Mouse (Mus musculus) kidney, embryonic 16.5 days (tissue): ENCODE measurements around the gene Cfap69. TPM values are rescaled to one million over a fixed set of nuclear protein-coding genes. Genes with fewer than 3 reads are reported as not detected.

Experiments used
- ATAC-seq: fragments of 200-750 bp; cut with Nextera tagmentation; 2 replicates; pipeline ENCODE4 v1.8.0; 2017; ENCODE audit warnings: moderate TSS enrichment; ENCODE audit not compliant: low FRiP score, low TSS enrichment
- H3K27ac ChIP-seq: fragments of 300-500 bp; sonication (generic); 2 replicates; pipeline ENCODE4 v1.5.1; 2014; ENCODE audit warnings: low read length
- H3K27me3 ChIP-seq: fragments of 300-500 bp; sonication (generic); 2 replicates; pipeline ENCODE4 v1.6.1; 2014; ENCODE audit warnings: low read length, control low read depth, mixed read lengths; ENCODE audit not compliant: insufficient read depth
- H3K36me3 ChIP-seq: fragments of 300-500 bp; sonication (generic); 2 replicates; pipeline ENCODE4 v1.6.1; 2014; ENCODE audit warnings: low read length, control low read depth, mixed read lengths; ENCODE audit not compliant: insufficient read depth
- H3K4me1 ChIP-seq: fragments of 300-500 bp; sonication (generic); 2 replicates; pipeline ENCODE4 v1.6.1; 2014; ENCODE audit warnings: low read length, control low read depth, mixed read lengths; ENCODE audit not compliant: insufficient read depth
- H3K4me2 ChIP-seq: fragments of 300-500 bp; sonication (generic); replicated peaks from 2 replicates; pipeline ENCODE4 v1.6.1; 2014; ENCODE audit warnings: low read depth, low read length
- H3K4me3 ChIP-seq: fragments of 300-500 bp; sonication (generic); 2 replicates; pipeline ENCODE4 v1.5.1; 2014; ENCODE audit warnings: mild to moderate bottlenecking, low read length
- H3K9ac ChIP-seq: fragments of 300-500 bp; sonication (generic); replicated peaks from 2 replicates; pipeline ENCODE4 v1.6.1; 2014; ENCODE audit warnings: low read length
- H3K9me3 ChIP-seq: fragments of 300-500 bp; sonication (generic); 2 replicates; pipeline ENCODE4 v1.6.1; 2016; ENCODE audit warnings: low read length, control low read depth
- WGBS: fragments of 180-500 bp; shearing (Covaris S2); extraction: QIAGEN DNeasy Blood & Tissue Kit; methylation state at CpG from one replicate; pipeline ENCODE4 v1.1.7; 2014; 5-methylcytosine and 5-hydroxymethylcytosine counted together
- polyA plus RNA-seq: library from polyadenylated mRNA; unstranded; fragments of >200 nt; fragmentation: Nextera tagmentation; extraction: Ambion mirVana; gene quantifications from 2 replicates; pipeline ENCODE4 v1.2.1, GENCODE M21; 2015

Gene Cfap69
- polyA plus RNA-seq, 1 experiment from 2014 or later, result 2.8 TPM

DNA sequence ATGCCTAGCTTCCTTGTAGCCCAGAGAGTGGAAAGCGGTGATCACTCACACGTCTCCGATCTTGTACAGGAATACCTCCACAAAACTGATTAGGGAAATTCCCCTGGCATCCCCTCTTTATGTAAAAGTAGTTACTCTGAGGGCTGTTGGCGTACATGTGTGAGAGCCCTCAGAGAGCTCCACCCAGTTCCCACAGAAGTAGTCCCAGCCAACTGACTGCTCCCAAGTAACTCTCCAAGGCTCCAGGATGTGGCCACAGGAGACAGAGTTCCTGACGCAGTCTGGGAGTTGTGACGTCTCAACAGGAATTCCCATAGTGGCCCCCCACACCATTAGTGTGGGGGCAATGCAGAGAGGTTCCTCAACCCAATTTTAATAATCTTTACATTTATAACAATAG, 982 bp downstream of the Cfap69 start:
- 38% methylated on average over 6 of the region's 6 CpGs for WGBS
- Histone ChIP-seq H3K36me3 (no peaks in the 10 kb centered on the region), H3K27me3 (no peaks in the 10 kb centered on the region), H3K4me1 (peaks cover 4% of the 10 kb centered on the region; the same call in 1 of the 2 replicates), H3K9me3 (no peaks in the 10 kb centered on the region), H3K9ac (no peak overlapping the region), H3K27ac (no peak overlapping the region), H3K4me2 (peak overlapping the region; percentile 94), H3K4me3 (peak overlapping the region; percentile 70; the same call in 1 of the 2 replicates)
- peak; percentile 21; the same call in 1 of the 2 replicates for ATAC-seq

DNA sequence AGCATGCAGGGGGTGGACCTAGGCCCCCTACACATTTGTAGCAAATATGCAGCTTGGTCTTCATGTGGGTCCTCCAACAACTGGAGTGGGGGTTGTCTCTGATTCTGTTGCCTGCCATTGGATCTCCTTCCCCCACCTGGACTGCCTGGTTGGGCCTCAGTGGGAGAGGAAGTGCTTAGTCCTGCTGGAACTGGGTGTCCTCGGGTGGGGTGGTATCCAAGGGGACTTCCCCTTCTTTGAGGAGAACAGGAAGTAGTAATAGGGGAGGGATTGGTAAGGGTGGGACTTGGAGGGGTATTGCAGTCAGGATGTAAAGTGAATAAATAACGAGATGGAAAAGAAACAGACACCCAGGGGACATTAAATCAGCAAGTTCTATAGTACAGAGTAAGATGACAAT, 5.4 kb downstream of the Cfap69 start:
- ATAC-seq, result no peak
- no peak overlapping the region for H3K9ac ChIP-seq
- no peak overlapping the region for H3K4me2 ChIP-seq
- H3K9me3 ChIP-seq, result no peaks in the 10 kb centered on the region
- 49% methylated on average over 2 of the region's 2 CpGs for WGBS
- no peaks in the 10 kb centered on the region for H3K36me3 ChIP-seq
- no peak overlapping the region for H3K27ac ChIP-seq
- no peaks in the 10 kb centered on the region for H3K27me3 ChIP-seq
- H3K4me3 ChIP-seq, result no peak overlapping the region
- H3K4me1 ChIP-seq, result no peaks in the 10 kb centered on the region

DNA sequence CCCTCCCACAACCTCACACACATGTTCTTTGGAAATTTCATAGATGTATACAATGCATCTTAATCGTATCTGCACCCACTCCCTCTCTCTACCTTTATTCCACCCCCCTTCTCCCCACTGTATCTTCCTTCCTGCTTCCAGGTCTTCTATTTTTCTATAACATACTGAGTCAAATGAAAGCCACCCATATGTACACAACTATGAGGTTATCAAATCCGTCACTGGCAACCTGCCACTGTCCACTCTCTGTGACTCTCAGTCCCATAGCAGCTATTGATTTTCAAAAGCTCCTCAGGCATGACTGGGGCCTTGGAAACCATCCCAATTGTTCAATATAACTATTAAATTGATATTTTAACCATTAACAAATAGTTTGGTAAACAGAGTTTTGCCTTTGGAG, 6.1 kb downstream of the Cfap69 start:
- H3K4me2 ChIP-seq, result no peak overlapping the region
- WGBS, result 79% methylated on average over 2 of the region's 2 CpGs
- H3K9me3 ChIP-seq, result no peaks in the 10 kb centered on the region
- no peak overlapping the region for H3K9ac ChIP-seq
- H3K27me3 ChIP-seq, result no peaks in the 10 kb centered on the region
- H3K4me3 ChIP-seq, result no peak overlapping the region
- H3K36me3 ChIP-seq, result no peaks in the 10 kb centered on the region
- H3K27ac ChIP-seq, result no peak overlapping the region
- no peak for ATAC-seq
- no peaks in the 10 kb centered on the region for H3K4me1 ChIP-seq

DNA sequence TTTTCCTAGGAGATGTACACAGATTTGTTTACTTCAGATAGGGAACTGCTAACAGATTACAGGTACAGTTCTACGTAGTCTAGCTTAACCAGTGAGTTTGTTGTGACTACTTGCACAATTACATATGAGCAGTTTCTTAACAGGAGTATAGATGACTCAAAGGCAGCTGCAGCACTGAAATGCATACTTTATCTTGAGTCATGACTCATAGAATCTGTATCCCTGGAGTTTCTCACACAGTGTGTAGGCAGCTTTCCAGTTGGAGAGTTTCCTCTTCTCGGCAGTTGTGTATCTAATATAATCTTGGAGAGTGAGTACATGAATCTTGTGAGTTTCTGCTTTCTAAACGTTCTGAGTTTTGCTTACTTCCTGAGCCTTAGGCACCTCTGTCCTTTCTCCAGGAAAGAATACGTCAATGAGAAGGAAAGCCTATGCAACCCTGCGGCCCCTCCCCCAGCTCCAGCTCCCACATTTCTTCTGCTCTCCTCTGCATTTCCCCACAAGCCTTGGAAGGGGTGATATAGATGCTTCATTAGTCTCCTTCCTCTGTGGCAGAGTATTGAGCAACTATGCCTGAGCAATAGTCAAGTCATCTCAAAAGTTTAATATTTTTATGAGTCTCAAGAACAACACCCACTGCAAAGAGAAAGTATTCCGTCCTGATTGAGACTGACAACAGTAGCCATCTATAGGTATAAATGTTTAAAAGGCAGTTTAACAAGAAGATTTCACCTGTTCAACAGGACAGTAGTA, 15.0 kb downstream of the Cfap69 start:
- Histone ChIP-seq H3K4me2 (no peak overlapping the region), H3K36me3 (no peaks in the 10 kb centered on the region), H3K27me3 (no peaks in the 10 kb centered on the region), H3K4me3 (no peak overlapping the region), H3K4me1 (no peaks in the 10 kb centered on the region), H3K27ac (no peak overlapping the region), H3K9me3 (no peaks in the 10 kb centered on the region), H3K9ac (no peak overlapping the region)
- 52% methylated on average over 6 of the region's 6 CpGs for WGBS
- no peak for ATAC-seq

DNA sequence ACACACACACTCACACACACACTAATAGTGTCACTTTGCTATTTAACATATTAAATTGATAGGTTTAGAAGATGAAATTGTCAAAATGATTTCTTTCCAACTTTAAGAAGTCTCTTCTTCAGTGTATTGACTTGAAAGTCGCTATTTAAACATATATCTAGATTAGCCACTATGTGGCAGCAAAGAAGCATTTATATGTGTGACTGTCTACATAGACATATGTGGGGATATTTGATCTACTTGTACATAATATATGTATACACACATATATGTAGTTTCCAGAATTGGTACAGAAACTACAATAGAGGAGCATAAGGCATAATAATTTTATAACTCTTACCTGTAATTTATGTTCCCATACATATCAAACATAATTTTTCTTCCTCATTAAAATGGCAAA, 17.9 kb downstream of the Cfap69 start:
- no peak for ATAC-seq
- Histone ChIP-seq H3K4me2 (no peak overlapping the region), H3K4me3 (no peak overlapping the region), H3K27ac (no peak overlapping the region), H3K4me1 (no peaks in the 10 kb centered on the region), H3K36me3 (no peaks in the 10 kb centered on the region), H3K27me3 (no peaks in the 10 kb centered on the region), H3K9ac (no peak overlapping the region), H3K9me3 (no peaks in the 10 kb centered on the region)
- 15% methylated on average over 1 of the region's 1 CpGs for WGBS

DNA sequence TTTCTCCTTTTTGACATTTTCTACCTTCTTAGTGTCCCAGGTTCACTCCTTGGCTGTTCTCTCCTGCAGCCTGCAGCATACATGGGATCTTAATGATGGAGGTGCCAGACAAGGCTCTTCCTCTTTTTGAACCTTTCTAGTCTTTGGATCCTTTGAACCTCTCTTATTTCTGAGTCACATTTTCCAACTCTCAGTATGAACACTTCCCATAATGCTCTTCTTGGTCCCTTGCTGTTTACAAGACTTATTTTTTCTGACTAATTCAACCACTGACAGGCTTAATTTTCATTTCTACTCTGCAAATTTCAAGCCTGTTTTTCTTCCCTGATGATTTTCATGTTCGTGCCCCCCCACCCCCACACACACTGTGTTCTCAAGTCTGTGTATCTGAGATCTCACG, 25.5 kb downstream of the Cfap69 start:
- Histone ChIP-seq H3K36me3 (no peaks in the 10 kb centered on the region), H3K4me2 (no peak overlapping the region), H3K27me3 (no peaks in the 10 kb centered on the region), H3K27ac (no peak overlapping the region), H3K4me3 (no peak overlapping the region), H3K9me3 (no peaks in the 10 kb centered on the region), H3K9ac (no peak overlapping the region), H3K4me1 (no peaks in the 10 kb centered on the region)
- no peak for ATAC-seq
- 55% methylated on average over 2 of the region's 2 CpGs for WGBS

DNA sequence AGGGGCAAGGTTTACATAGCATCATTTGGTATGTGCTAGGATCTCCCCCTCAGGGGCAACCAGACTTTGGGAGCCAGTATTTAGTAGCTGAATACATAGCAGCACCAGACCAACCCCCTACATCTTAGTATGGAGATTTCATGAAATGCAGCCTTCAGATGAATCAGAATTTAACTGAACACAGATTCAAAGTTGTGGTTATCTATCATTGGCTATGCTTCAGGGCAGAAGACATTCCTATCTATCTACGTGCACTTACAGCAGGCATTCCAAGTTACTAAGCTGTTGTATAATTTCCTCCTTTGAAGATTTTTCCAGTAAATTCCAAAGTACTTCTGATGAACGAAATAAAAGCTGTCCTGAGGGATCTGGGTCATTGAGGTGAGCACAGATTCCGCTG, 38.5 kb downstream of the Cfap69 start:
- WGBS, result 69% methylated on average over 3 of the region's 3 CpGs
- Histone ChIP-seq H3K9ac (no peak overlapping the region), H3K4me1 (no peaks in the 10 kb centered on the region), H3K27ac (no peak overlapping the region), H3K4me3 (no peak overlapping the region), H3K9me3 (no peaks in the 10 kb centered on the region), H3K36me3 (no peaks in the 10 kb centered on the region), H3K4me2 (no peak overlapping the region), H3K27me3 (no peaks in the 10 kb centered on the region)
- no peak for ATAC-seq

DNA sequence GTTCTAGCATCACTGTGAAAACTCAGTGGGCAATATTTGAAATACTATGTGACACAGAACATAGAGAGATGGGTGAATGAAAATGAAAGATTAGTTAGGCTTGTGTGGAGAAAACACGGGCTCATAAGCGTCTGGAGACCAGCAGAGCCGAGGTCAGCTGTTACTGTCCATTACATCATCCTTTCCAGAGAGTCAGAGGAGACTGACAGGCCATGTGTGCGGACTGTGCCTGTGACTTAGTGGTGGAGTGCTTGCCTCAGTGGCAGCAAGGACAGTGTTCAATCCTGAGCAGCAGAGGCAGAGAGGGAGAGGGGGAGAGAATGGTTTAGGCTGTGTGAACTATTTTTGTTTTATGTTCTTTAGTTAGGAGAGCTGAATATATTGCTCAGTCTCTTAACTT, 45.7 kb downstream of the Cfap69 start:
- Histone ChIP-seq H3K9ac (no peak overlapping the region), H3K27me3 (no peaks in the 10 kb centered on the region), H3K36me3 (no peaks in the 10 kb centered on the region), H3K27ac (no peak overlapping the region), H3K4me1 (no peaks in the 10 kb centered on the region), H3K4me2 (no peak overlapping the region), H3K9me3 (no peaks in the 10 kb centered on the region), H3K4me3 (no peak overlapping the region)
- 64% methylated on average over 4 of the region's 4 CpGs for WGBS
- no peak for ATAC-seq

DNA sequence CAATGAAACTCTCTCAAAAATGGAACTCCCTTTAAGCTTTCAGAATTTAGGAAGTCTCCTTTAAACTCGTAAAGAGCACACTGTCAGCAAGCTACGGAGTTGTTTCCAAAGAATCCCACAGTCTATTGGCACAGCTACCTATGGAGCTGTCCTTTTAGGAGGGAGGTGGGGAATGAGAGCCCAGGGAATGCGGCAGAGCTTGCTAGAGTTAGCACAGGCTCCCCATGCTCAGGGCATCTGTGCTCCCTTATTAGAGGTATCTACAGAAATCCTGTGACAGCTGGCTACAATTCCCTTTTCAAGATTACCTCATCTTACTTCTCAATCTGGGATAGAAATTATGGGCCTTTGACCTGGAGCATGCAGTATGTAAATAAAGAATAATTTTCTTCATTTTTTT, 53.5 kb downstream of the Cfap69 start:
- WGBS, result 52% methylated on average over 3 of the region's 3 CpGs
- Histone ChIP-seq H3K4me1 (no peaks in the 10 kb centered on the region), H3K9ac (no peak overlapping the region), H3K27ac (no peak overlapping the region), H3K9me3 (no peaks in the 10 kb centered on the region), H3K4me3 (no peak overlapping the region), H3K36me3 (no peaks in the 10 kb centered on the region), H3K27me3 (no peaks in the 10 kb centered on the region), H3K4me2 (no peak overlapping the region)
- no peak for ATAC-seq

DNA sequence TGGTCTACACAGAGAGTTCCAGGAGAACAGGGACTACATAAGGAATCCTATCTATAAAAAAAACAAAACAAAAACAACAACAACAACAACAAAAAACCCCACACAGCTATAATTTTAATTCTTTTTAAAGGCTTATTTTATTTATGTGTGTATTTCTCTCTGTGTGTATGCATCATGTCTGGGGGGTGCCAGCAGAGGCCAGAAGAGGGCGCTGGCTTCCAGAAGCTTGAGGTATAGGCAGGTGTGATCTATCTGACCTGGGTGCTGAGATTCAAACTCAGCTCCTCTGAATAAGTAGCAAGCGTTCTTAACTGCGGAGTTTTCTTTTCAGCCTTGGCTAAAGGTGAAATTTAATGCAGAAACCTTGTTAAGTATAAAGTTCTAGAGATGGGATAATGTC, 76.4 kb downstream of the Cfap69 start:
- Histone ChIP-seq H3K4me1 (no peaks in the 10 kb centered on the region), H3K9me3 (no peaks in the 10 kb centered on the region), H3K9ac (no peak overlapping the region), H3K27me3 (no peaks in the 10 kb centered on the region), H3K4me3 (no peak overlapping the region), H3K27ac (no peak overlapping the region), H3K4me2 (no peak overlapping the region), H3K36me3 (no peaks in the 10 kb centered on the region)
- 84% methylated on average over 3 of the region's 3 CpGs for WGBS
- ATAC-seq, result no peak
